Mouse (Mus musculus): ENCODE results near the gene Syn3. TPM values are rescaled to one million over a fixed set of nuclear protein-coding genes. Genes with fewer than 3 reads are reported as not detected.

Gene Syn3
- total RNA-seq, 2 experiments from 2014 or later: 0.33 to 0.43 TPM

DNA sequence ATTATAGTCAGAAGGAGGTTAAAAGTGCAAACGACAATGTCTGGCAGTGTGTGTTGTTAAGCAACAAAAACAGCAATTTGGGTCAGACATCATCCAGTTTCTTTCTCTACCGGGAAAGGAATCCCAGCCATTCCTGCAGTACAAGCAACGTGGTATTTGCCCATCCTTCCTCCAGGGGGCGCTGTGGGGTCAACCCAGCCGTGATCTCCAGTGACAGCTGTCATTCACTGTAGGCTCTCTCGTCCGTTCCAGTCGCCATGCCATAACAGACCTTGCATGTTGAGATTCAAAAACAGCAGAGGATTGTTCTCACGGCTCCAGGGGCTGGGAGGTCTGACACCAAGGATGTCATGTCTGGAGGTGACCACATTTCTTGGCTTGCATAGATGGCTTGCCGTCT, 406.8 kb downstream of the Syn3 start:
- peak; percentile 48 for DNase-seq

DNA sequence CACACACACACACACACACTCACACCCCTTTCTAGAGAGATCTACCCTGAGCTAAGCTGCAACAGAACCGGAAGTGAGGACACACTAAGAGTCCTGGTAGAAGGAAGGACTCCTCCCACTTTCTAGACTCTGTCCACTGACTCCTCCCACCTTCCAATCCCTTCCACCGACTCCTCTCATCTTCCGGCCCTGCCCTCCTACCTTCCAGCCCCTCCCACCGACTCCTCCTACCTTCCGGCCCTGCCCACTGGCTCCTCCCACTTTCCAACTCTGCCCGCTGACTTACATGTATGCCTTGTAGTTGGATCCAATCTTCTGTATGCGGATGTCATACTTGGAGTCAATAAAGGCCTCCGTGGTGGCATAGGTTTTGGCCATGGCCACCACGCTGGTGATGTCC, 418.8 kb downstream of the Syn3 start:
- DNase-seq: no peak

- no peak for DNase-seq
Measured at GRCm38 (mm10) chr10:86078761-86079160, 419.9 kb downstream of the Syn3 start.

DNA sequence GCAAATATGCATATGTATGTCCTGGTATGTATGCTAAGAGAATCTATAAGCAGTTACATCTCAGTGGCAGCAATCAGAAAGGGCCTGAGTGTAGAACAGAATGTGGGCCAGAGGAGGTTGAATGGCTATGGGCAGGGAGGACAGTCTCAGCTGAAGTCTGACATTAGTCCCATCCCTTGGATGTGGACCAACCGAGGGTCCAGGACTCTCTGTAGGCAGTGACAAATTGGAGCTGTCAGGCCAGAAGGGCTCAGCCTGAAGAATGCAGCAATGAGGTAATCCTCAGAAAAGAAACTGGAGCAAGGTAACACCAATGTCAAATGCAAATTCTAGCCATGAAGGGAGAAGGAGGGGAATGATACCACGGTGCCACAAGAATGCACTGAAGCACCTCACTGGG, 421.4 kb downstream of the Syn3 start:
- no peak for DNase-seq

GRCm38 (mm10) chr10:86074971-86075711, 423.6 kb downstream of the Syn3 start:
- DNase-seq: no peak

DNA sequence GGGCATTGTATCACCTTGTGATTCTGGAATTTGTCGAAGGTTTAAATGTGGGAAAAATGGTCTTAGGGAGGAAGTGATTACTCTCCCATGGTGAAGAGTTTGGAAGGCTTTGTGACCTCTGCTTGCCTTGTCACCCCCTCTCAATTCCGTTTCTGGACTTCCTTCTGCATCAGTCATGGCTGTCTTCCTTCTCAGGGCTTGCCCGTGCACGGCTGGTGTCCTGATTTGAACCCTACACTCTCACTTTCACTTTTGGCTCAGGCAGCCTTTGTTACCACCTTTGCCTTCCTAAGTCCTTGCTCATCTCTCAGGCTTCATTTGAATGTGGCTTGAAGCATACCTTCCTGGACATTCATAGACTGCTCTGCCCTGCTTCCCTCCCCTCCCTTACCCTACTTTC, 424.6 kb downstream of the Syn3 start:
- no peak for DNase-seq

GRCm38 (mm10) chr10:86070751-86071150, 427.9 kb downstream of the Syn3 start:
- no peak for DNase-seq

GRCm38 (mm10) chr10:86069341-86069740, 429.4 kb downstream of the Syn3 start:
- DNase-seq: no peak

DNA sequence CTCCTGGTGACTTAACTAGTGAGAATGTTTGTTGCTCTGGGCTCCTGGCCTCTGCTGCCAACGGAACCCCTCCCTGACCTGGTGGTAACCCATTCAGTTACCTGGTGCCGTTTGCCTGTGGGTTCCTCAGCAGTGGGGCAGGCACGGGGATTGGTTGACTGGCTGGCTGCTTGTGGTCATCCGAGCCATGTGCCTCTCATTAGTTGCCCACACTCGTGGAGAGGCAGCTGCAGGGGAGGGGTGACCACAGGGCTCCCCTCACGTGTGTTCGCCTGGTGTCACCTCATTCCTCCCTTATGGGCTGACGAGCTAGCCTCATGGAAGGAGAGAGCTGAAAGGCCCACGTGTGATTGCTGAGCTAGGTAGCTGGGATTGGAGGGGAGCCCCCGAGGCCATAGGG, 430.8 kb downstream of the Syn3 start:
- DNase-seq: no peak

GRCm38 (mm10) chr10:86066651-86067050, 432.0 kb downstream of the Syn3 start:
- DNase-seq: no peak

- DNase-seq: no peak
Measured at GRCm38 (mm10) chr10:86065661-86066060, 433.0 kb downstream of the Syn3 start.

GRCm38 (mm10) chr10:86064937-86065336, 433.8 kb downstream of the Syn3 start:
- DNase-seq: peak; percentile 64

GRCm38 (mm10) chr10:86063018-86063384, 435.7 kb downstream of the Syn3 start:
- DNase-seq: no peak

DNA sequence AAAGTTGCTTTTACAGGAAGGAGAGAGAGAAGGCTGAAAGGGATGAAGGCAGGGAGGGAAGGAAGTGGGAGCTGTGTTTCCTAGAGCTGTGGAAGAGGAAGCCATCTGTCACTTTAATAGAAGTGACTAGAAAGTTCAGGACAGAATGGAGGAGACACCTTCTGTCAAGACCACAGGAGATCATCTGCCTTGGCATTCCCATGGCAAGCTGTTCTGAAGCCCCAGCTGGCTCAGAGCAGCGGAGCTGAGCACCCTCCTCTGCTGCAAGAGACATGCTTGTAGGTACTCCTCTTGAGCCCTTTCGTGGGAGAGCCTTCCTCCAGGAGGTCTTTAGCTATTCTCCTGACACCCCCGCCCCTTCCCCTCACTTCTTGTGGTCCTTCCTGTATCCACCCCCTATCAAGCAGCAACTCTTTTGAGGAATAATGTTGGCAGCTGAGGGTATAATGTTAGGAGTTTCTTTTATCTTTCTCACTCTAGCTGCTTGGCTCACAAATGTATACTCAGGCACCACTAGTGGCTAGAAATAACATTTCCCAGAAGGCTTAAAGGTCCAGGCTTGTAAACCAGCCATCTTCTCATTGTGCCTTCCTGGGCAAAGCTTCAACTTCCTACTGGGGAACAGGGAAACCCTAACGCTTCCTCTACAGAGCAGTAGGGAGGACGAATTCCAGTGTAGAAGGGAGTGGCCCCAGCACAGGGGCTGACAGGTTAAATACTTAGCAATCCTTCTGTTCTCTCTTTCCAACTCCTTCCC, 436.3 kb downstream of the Syn3 start:
- DNase-seq: no peak

DNA sequence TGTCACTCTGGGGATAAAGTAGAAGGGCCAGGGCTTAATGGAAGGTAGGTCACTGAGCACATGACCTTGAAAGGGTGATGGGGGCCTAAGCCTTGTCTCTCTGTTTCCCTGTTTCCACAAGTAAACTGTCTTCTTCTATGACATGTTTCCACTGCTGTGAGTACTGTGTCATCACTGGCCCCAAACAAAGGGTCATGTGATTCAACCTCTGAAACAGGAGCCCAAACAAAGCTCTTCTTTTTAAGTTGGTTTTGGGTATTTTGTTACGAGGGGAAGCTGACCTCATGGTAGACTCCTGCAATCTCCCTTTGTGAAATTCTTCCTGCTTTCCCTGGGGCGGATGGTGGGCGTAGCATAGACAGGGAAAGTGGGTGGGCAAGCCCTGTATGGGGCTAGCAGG, 438.4 kb downstream of the Syn3 start:
- no peak for DNase-seq

GRCm38 (mm10) chr10:86057712-86058111, 441.0 kb downstream of the Syn3 start:
- no peak for DNase-seq

DNA sequence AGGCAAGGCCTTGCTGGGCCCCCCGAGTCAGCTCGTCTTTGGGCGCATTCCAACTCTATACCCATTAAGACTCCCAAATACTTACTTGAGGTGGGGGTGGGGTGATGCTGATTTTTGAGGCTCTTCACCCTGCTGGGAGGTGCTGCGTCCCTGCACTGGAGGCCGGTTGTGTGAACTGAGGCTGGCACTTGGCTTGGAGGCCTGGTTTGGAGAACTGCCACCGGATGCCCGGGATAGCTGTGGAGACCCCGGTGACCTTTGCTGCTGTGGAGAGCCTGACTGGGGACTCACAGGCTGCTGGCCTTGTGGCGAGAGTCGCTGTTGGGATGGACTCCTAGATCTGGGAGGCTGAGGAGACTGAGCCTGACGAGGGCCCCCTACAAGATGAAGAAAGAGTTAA, 441.4 kb downstream of the Syn3 start:
- DNase-seq: no peak

GRCm38 (mm10) chr10:86056297-86056903, 442.3 kb downstream of the Syn3 start:
- DNase-seq: no peak

- DNase-seq: no peak
Measured at GRCm38 (mm10) chr10:86052818-86053522, 445.7 kb downstream of the Syn3 start.

GRCm38 (mm10) chr10:86050522-86050921, 448.2 kb downstream of the Syn3 start:
- DNase-seq: no peak

DNA sequence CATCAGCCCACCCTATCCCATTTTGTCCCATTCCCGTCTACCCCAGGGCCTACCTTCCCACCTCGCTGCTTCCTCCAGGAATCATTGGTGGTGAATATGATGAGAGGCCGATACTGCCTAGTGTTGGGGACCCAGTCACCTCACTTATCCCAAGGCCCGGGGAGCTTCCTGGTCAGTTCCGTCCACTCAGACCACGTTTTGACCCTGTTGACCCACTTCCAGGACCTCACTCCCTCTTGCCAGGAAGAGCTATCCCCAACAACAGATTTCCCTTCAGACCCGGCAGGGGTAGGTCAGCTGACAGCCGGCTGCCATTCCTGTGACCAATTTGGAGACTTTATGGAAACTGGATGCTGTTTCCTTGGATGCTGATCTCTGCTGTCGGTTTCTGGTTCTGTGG, 450.9 kb downstream of the Syn3 start:
- no peak for DNase-seq

GRCm38 (mm10) chr10:86046371-86046770, 452.3 kb downstream of the Syn3 start:
- no peak for DNase-seq

DNA sequence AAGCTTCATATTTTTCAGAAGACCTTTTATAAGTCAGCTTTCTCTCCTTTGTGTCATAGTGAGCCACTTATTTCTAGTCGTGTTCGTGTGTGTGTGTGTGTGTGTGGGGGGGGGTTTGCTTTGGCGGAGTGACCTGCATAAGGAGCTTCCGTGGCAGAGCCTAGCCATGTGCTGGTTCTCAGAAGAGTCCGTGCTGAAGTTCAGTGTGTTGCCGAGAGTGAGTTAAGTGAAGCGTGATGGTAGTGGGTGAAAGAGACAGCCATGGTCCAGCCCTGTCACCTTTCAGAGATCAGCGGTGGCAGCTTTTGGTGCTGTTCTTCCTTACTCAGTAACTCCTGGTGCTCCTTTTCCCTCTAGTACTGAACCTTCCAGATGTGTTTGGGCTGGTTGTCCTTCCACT, 454.6 kb downstream of the Syn3 start:
- no peak for DNase-seq

All from gastrocnemius, postnatal 10 days (tissue).